Mouse (Mus musculus) gastrocnemius, postnatal 14 days (tissue): ENCODE results near the gene Slc37a1. TPM values are rescaled to one million over a fixed set of nuclear protein-coding genes. Genes with fewer than 3 reads are reported as not detected.

Source experiments
- DNase-seq: peaks from one replicate; pipeline ENCODE4 v3.0.0; 2021; ENCODE audit warnings: mixed read lengths
- intact Hi-C: fragments of 180-260 bp; cut with DNase I; formaldehyde crosslinking; loops from one replicate; pipeline ENCODE4 v1.15.1; 2025; ENCODE audit warnings: low total_unique reads
- total RNA-seq, 2 experiments: library from RNA; stranded (reverse); gene quantifications; 2 replicates each; pipeline ENCODE4 v1.2.3; 2021

Slc37a1 gene
- total RNA-seq, 2 experiments from 2014 or later: 2.5 to 2.7 TPM

GRCm38 (mm10) chr17:31378361-31378761, 91.8 kb downstream of the Slc37a1 start:
- peak; percentile 22 for DNase-seq

GRCm38 (mm10) chr17:31379086-31379485, 92.5 kb downstream of the Slc37a1 start:
- no peak for DNase-seq
- intact Hi-C loops: no loop called here

More at GRCm38 (mm10) chr17:31378361-31378761, 91.8 kb downstream of the Slc37a1 start:
- intact Hi-C loops: no loop called here

GRCm38 (mm10) chr17:31379863-31380262, 93.3 kb downstream of the Slc37a1 start:
- intact Hi-C loops: loop anchor here (10.0 kb wide), 1 partner anchor 285 kb away; no protein-coding TSS in a partner anchor
- DNase-seq: no peak

- intact Hi-C loops: loop anchor here (10.0 kb wide), 1 partner anchor 281 kb away; no protein-coding TSS in a partner anchor
Measured at GRCm38 (mm10) chr17:31383320-31383719, 96.7 kb downstream of the Slc37a1 start.

GRCm38 (mm10) chr17:31384968-31385627, 98.5 kb downstream of the Slc37a1 start:
- peak; percentile 34 for DNase-seq
- intact Hi-C loops: loop anchor here (5.0 to 10.0 kb wide), 2 partner anchors 42 to 280 kb away; no protein-coding TSS in a partner anchor

More at GRCm38 (mm10) chr17:31383320-31383719, 96.7 kb downstream of the Slc37a1 start:
- DNase-seq: no peak

- intact Hi-C loops: loop anchor here (5.0 to 10.0 kb wide), 2 partner anchors 41 to 279 kb away; no protein-coding TSS in a partner anchor
- DNase-seq: peak; percentile 58
Measured at GRCm38 (mm10) chr17:31385671-31386665, 99.4 kb downstream of the Slc37a1 start, which contains the start of gene Pde9a. Gene Pde9a (plus strand): TSS chr17:31386210.

GRCm38 (mm10) chr17:31386766-31387275, 100.2 kb downstream of the Slc37a1 start:
- DNase-seq: no peak
- intact Hi-C loops: loop anchor here (5.0 to 10.0 kb wide), 2 partner anchors 40 to 278 kb away; no protein-coding TSS in a partner anchor

GRCm38 (mm10) chr17:31389432-31390050, 102.9 kb downstream of the Slc37a1 start:
- intact Hi-C loops: loop anchor here (5.0 to 10.0 kb wide), 2 partner anchors 38 to 275 kb away; no protein-coding TSS in a partner anchor
- DNase-seq: no peak

- no peak for DNase-seq
- intact Hi-C loops: no loop called here
Measured at GRCm38 (mm10) chr17:31391462-31391861, 104.9 kb downstream of the Slc37a1 start.

GRCm38 (mm10) chr17:31392041-31392440, 105.4 kb downstream of the Slc37a1 start:
- intact Hi-C loops: no loop called here
- DNase-seq: no peak

- intact Hi-C loops: no loop called here
- DNase-seq: no peak
Measured at GRCm38 (mm10) chr17:31393811-31394210, 107.2 kb downstream of the Slc37a1 start.

- no peak for DNase-seq
- intact Hi-C loops: no loop called here
Measured at GRCm38 (mm10) chr17:31400294-31400693, 113.7 kb downstream of the Slc37a1 start.

Other genes starting within 250 kb of the Slc37a1 start
- gene Abcg1, start 229.1 kb upstream of the Slc37a1 start, total RNA-seq: 1 to 10 TPM; 4.9 to 6.6 TPM
- not detected for gene Tff3, start 157.1 kb upstream of the Slc37a1 start, total RNA-seq
- not detected for gene Tff2, start 142.5 kb upstream of the Slc37a1 start, total RNA-seq
- not detected for gene Tff1, start 121.5 kb upstream of the Slc37a1 start, total RNA-seq
- gene Tmprss3, start 87.8 kb upstream of the Slc37a1 start, total RNA-seq: not detected
- gene Ubash3a, start 78.9 kb upstream of the Slc37a1 start, total RNA-seq: not detected
- 10 to 100 TPM; 10.0 to 12.5 TPM for gene Rsph1, start 9.4 kb upstream of the Slc37a1 start, total RNA-seq
- gene Pde9a, start 99.4 kb downstream of the Slc37a1 start, total RNA-seq: 1 to 10 TPM; 4.5 to 6.5 TPM
- 1 to 10 TPM; 6.7 to 7.9 TPM for gene Wdr4, start 233.2 kb downstream of the Slc37a1 start, total RNA-seq
- 100 to 1,000 TPM; 423 to 456 TPM for gene Ndufv3, start 233.3 kb downstream of the Slc37a1 start, total RNA-seq